Mouse (Mus musculus) cerebellum, adult 2 months (tissue): ENCODE data around the gene Kalrn. TPM values are rescaled to one million over a fixed set of nuclear protein-coding genes. Genes with fewer than 3 reads are reported as not detected.

ENCODE experiments used
- DNase-seq, 2 experiments: peaks; one replicate each; pipeline ENCODE4 v3.0.0; 2021
- H3K27ac ChIP-seq: fragments of 200-500 bp; 2 replicates; pipeline ENCODE4 v1.5.1; 2012; ENCODE audit warnings: low read length, control low read depth, inconsistent platforms; ENCODE audit not compliant: insufficient read depth
- H3K27me3 ChIP-seq: fragments of 200-500 bp; 2 replicates; pipeline ENCODE4 v1.6.1; 2012; ENCODE audit warnings: inconsistent platforms, mild to moderate bottlenecking, low read length, moderate library complexity; ENCODE audit not compliant: control insufficient read depth, insufficient read depth
- H3K4me1 ChIP-seq: fragments of 200-500 bp; 2 replicates; pipeline ENCODE4 v1.6.1; 2011; ENCODE audit warnings: low read length; ENCODE audit not compliant: control insufficient read depth, insufficient read depth
- H3K4me3 ChIP-seq: fragments of 200-500 bp; replicated peaks from 2 replicates; pipeline ENCODE3; 2011; ENCODE audit warnings: mild to moderate bottlenecking, low read depth, low read length, control low read depth; ENCODE audit not compliant: insufficient read depth
- CTCF ChIP-seq: fragments of 200-500 bp; IDR thresholded peaks from 2 replicates; pipeline ENCODE4 v1.5.1; 2011; ENCODE audit warnings: low read depth, mild to moderate bottlenecking, control low read depth, low read length, moderate library complexity, borderline replicate concordance; ENCODE audit not compliant: insufficient read depth
- POLR2A ChIP-seq: fragments of 200-500 bp; IDR thresholded peaks from 2 replicates; pipeline ENCODE4 v1.6.1; 2011; ENCODE audit warnings: low read length, control low read depth, borderline replicate concordance; ENCODE audit not compliant: insufficient read depth
- WGBS: fragments of 180-500 bp; shearing (Covaris S2); methylation state at CpG from one replicate; pipeline ENCODE4 v1.1.7; 2018; 5-methylcytosine and 5-hydroxymethylcytosine counted together
- polyA plus RNA-seq: library from polyadenylated mRNA; depleted of rRNA; stranded (reverse); fragments of >200 nt; gene quantifications from 2 replicates; pipeline ENCODE4 v1.2.3, GENCODE M21; 2012

The Kalrn gene
- polyA plus RNA-seq, 1 experiment = 17.9 TPM

- peak; percentile 26 to 38 for DNase-seq
- Histone ChIP-seq H3K4me1 (0 out of 2 replicates have a peak, but pooled peaks cover 2% of the 10 kb centered on the region), H3K4me3 (no peak overlapping the region), H3K27me3 (no peaks in the 10 kb centered on the region), H3K27ac (no peak overlapping the region)
- WGBS = 6% methylated on average over 1 of the region's 1 CpGs
- TF ChIP-seq CTCF (peak; percentile 54; the same call in 1 of the 2 replicates), POLR2A (no peak)
These were observed 41.8 kb downstream of the Kalrn start for GRCm38 (mm10) chr16:34531506-34531905.

DNA sequence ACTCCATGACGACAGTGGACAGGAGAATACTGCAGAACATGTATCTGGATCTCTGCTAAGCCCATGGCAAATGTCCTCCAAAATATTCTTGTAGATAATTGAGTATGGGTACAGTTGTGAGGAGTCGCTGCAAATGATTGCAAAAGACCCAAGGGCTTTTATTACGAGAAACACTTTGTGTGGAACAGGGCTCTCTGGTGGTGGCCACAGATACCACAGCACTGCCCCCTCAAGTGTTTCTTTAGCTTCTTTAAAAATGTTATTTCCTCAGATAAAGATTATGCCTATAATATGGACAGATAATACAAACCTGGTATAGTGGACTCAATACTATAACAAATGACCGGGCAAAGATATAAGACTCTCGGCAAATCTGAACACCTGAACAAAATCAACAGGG is 43.3 kb downstream of the Kalrn start:
- 95% methylated on average over 5 of the region's 5 CpGs for WGBS
- H3K27ac ChIP-seq = no peak overlapping the region
- H3K27me3 ChIP-seq = no peaks in the 10 kb centered on the region; the same call in 1 of the 2 replicates
- 0 out of 2 replicates have a peak, but pooled peaks cover under 1% of the 10 kb centered on the region for H3K4me1 ChIP-seq
- no peak for TF ChIP-seq CTCF
- TF ChIP-seq POLR2A = no peak
- DNase-seq = no peak
- H3K4me3 ChIP-seq = no peak overlapping the region

GRCm38 (mm10) chr16:34528234-34528983 is 44.9 kb downstream of the Kalrn start:
- no peak for DNase-seq
- TF ChIP-seq POLR2A = no peak
- TF ChIP-seq CTCF = no peak
- H3K4me3 ChIP-seq = no peak overlapping the region
- WGBS = 91% methylated on average over 5 of the region's 5 CpGs
- no peaks in the 10 kb centered on the region for H3K4me1 ChIP-seq
- no peaks in the 10 kb centered on the region; the same call in 1 of the 2 replicates for H3K27me3 ChIP-seq
- H3K27ac ChIP-seq = no peak overlapping the region

GRCm38 (mm10) chr16:34526378-34526777 is 47.0 kb downstream of the Kalrn start:
- Histone ChIP-seq H3K4me3 (no peak overlapping the region), H3K4me1 (no peaks in the 10 kb centered on the region), H3K27ac (no peak overlapping the region), H3K27me3 (no peaks in the 10 kb centered on the region; the same call in 1 of the 2 replicates)
- TF ChIP-seq POLR2A = no peak
- TF ChIP-seq CTCF = no peak
- no peak for DNase-seq
- WGBS = 87% methylated on average over 7 of the region's 7 CpGs

GRCm38 (mm10) chr16:34525866-34526265 is 47.5 kb downstream of the Kalrn start:
- WGBS = 69% methylated on average over 8 of the region's 8 CpGs
- Histone ChIP-seq H3K4me1 (no peaks in the 10 kb centered on the region), H3K27me3 (no peaks in the 10 kb centered on the region; the same call in 1 of the 2 replicates), H3K27ac (no peak overlapping the region), H3K4me3 (no peak overlapping the region)
- TF ChIP-seq CTCF (no peak), POLR2A (no peak)
- no peak for DNase-seq

GRCm38 (mm10) chr16:34525205-34525604 is 48.1 kb downstream of the Kalrn start:
- DNase-seq = no peak
- WGBS = 49% methylated on average over 3 of the region's 3 CpGs
- TF ChIP-seq CTCF = no peak
- Histone ChIP-seq H3K27me3 (no peaks in the 10 kb centered on the region; the same call in 1 of the 2 replicates), H3K4me1 (no peaks in the 10 kb centered on the region), H3K27ac (no peak overlapping the region), H3K4me3 (no peak overlapping the region)

- no peaks in the 10 kb centered on the region; the same call in 1 of the 2 replicates for H3K27me3 ChIP-seq
- H3K27ac ChIP-seq = no peak overlapping the region
- H3K4me3 ChIP-seq = no peak overlapping the region
- no peak for TF ChIP-seq CTCF
- TF ChIP-seq POLR2A = no peak
- no peaks in the 10 kb centered on the region for H3K4me1 ChIP-seq
- DNase-seq = no peak
- WGBS = 44% methylated on average over 5 of the region's 5 CpGs
These were observed 52.3 kb downstream of the Kalrn start for GRCm38 (mm10) chr16:34521061-34521460.

- DNase-seq = no peak
- Histone ChIP-seq H3K27me3 (no peaks in the 10 kb centered on the region), H3K4me3 (no peak overlapping the region), H3K4me1 (no peaks in the 10 kb centered on the region; the same call in 1 of the 2 replicates), H3K27ac (no peak overlapping the region)
- 47% methylated on average over 12 of the region's 12 CpGs for WGBS
- TF ChIP-seq POLR2A (no peak), CTCF (no peak)
These were observed 56.4 kb downstream of the Kalrn start for GRCm38 (mm10) chr16:34516891-34517398.
